Mouse (Mus musculus): ENCODE data around the gene Rnft1.
"Not testable (repeated sequence)": the region's sequence is repeated elsewhere in the genome, so short reads cannot be mapped to it uniquely, and the experiment has no call there.

The Rnft1 gene

DNA sequence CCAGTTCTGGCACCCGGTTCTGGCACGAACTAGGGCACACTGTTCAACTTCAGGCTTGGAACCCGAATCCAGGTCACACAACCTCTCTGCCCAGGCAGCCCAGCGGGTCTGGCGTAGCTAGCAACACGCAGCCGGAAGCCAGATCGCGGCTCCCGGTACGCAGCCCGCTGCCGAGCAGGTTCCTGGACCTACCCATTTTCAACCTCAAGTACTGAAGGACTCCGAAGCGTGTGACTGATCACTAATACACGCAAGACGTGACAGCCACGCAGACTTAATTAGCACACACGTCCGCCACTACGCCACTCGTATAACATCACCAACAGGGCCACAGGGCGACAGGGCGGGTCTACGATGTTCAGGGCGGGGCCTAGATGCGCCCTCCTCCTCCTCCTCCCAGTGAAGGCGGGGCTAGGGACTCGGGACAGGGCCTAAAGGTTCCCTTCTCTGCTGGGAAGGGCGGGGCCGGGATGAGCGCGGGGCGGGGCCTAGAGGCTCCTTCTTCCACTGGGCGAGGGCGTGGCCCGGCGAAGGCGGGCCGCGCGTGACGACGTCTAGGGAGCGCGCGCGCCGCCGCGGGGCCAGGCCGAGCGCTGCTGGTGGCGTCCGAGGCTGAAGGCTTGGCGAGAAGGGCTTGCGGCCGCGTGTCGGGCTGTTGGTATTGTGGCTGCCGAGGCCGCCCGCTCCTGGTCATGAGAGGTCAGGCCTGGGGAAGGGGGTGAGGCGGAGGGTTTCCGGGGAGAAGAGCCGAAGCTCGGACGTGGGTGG, at the start of gene Rnft1:
TSS of gene Rnft1 (plus strand) at position 557 of the 768 bp plus-strand sequence.
- in situ Hi-C loops (cut with MboI; ENCODE audit: low sequenced_read_pairs): no loop called here

DNA sequence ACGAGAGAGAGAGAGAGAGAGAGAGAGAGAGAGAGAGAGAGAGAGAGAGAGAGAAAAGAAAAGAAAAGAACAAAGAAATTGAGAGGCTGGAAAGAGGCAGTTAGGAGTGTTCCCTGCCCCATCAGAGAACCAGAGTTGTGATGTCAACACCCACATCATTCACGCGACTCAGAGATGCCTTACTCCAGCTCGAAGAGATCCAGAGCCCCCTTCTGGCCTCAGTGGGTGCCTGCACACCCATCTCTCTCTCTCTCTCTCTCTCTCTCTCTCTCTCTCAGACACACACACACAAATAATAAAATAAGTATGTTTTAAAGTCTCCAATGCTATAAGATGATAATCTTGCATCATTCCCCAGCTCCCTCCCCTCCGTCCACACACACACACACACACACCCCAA, 47.6 kb upstream of the Rnft1 start:
- in situ Hi-C loops (cut with MboI; ENCODE audit: low sequenced_read_pairs): no loop called here

DNA sequence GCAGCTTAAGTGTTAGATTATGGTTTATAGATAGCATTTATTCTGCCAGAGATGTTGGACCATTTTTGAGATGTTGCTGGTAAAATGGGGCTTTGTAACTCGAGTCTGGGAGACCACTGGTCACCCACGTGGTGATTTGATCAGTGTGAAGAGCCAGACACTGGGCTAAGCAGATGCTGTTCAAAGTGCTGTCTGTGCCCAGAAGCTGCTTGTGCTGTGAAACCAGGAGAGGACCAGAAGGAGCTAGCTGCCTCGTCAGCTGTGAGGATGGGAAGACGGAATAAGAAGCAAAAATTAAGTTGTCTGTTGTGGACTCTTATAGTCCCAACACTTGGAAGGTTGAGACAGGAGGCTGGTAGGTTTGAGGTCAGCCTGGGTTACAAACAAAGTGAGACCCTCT, 46.2 kb upstream of the Rnft1 start:
- in situ Hi-C loops (cut with MboI; ENCODE audit: low sequenced_read_pairs): no loop called here

DNA sequence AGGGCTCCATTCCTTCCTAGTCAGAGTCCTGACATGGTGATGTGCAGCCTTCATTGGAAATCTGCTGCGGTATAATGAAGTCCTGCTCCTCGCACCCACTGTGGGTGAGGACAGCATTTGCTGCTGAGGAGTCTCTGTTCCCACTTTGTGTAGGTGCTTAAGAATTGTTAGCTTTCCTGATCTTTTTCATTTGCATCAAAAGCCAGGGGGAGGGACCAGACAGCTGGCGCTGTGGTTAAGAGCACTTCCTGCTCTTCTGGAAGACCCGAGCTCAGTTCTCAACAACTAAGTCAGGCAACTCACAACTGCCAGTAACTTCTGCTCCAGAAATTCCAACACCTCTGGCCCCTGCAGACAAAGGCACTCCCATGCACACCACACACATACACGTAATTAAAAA, 43.7 kb upstream of the Rnft1 start:
- in situ Hi-C loops (cut with MboI; ENCODE audit: low sequenced_read_pairs): no loop called here

DNA sequence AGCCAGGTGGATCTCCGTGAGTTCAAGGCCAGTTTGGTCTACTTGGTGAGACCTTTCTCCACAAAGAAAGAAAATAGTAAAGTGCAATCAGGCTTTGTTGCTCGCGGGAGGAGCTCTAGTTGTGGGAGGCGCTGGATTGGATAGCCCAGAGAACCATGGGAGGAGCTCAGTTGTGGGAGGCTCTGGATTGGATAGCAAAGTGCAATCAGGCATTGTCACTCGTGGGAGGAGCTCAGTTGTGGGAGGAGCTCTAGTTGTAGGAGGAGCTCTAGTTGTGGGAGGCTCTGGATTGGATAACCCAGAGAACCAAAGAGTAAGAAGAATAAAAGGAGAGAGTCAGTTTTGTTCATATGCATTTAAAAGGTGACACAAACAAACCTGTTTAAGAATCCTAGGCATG, 30.5 kb upstream of the Rnft1 start:
- in situ Hi-C loops (cut with MboI; ENCODE audit: low sequenced_read_pairs): no loop called here

DNA sequence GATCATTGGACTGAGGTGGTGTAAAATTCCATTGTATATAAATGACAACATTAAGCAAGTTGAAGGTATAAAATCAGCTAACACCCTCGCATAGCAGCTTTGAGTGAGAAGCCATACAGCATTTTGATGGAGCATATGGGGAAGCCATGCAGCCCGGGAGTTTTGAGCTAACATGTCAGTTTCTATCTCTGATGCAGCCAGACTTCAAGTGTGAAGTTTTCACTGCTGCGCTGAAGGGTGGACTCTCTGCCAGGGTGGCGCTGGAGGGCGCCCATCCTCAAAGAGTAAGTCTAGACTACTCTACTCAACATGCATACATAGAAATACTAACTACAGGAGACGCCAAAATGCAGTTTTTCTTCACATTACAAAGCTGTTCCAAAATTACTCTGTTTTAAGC, 26.9 kb upstream of the Rnft1 start:
- in situ Hi-C loops (cut with MboI; ENCODE audit: low sequenced_read_pairs): no loop called here

DNA sequence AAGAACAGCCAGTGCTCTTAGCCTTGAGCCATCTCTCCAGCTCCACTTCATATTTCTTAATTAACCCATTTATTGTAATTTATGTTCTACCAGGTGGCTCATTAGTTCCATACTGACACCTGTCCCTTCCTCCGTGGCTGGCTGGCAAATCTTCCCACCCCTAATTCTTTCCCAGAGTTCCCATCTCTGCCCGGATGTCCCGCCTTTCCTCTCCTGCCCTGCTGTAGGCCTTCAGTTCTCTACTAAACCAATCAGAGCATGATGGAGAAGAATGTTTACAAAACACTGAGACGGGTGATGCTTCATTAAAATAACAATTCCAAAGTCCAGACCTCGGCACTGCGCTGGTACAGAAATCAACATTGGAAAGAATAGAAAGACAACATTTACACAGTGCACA, 25.6 kb upstream of the Rnft1 start:
- in situ Hi-C loops (cut with MboI; ENCODE audit: low sequenced_read_pairs): no loop called here

DNA sequence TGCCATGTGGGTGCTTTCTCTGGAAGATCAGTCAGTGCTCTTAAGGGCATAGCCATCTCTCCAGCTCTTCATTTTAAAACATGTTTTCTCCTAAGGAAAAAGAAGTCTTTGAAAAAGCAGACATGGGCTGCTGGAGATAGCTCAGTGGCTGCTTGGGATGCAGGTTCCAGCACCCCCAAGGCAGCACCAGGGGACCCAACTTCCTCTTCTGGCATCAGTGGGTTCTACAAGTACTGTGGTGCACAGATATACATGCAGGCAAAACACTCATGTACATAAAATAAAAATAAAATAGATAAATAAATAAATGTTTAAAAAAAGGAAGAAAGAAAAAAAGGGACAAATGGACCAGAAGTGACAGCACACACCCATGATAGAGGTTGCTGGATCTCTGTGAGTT, 21.9 kb upstream of the Rnft1 start:
- in situ Hi-C loops (cut with MboI; ENCODE audit: low sequenced_read_pairs): no loop called here

DNA sequence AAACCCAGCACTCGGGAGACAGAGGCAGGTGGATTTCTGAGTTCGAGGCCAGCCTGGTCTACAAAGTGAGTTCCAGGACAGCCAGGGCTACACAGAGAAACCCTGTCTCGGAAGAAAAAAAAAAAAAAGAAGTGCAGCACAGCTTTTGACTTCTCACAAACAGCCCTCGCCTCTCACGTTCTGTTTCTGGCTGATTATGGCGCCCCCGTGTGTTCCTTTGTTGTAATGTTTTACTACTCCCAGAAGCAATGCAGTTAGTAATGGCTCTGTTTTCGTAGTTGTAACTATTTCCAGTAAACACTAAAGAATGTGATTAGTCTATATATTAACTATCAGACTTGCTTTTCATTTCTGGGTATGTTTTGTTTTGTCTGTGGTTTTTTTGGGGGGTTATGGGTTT, 20.2 kb upstream of the Rnft1 start:
- in situ Hi-C loops (cut with MboI; ENCODE audit: low sequenced_read_pairs): not testable (repeated sequence)

DNA sequence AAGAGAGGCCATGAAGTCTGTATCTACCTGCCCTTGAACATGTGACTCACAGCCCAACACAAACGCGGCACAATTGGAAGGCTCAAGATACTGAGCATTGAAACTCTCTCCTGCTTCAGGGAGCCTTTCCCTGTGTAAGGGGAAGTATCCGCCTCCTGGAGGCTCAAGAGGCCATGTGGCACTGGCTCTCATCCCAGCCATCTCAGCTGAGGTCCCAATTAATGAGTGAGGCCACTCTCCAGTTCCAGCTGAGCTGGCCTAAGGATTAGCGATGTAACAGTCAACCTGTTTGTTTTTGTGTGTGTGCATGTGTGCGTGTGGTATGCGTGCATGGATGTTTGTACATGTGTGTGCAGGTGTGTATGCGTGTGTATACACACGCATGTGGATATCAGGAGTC, 16.1 kb upstream of the Rnft1 start:
- in situ Hi-C loops (cut with MboI; ENCODE audit: low sequenced_read_pairs): no loop called here

DNA sequence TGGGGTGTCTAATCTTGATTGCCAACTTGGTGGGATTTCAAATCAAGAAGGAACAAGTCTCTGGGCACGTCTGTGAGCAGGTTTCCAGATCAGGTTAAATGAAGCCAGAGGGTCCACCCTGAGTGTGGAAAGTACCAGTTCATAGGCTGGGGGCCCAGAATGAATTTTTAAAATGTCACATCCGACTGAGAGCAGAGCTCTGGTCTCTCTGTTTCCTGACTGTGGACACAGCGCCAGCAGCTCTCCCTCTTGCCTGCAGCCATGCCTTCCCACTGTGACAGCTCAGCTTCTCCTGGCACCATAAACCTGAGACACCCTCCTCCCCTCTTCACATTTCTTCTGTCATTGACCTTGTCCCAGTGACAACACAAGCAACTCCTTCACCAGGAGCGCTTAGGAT, 15.5 kb upstream of the Rnft1 start:
- in situ Hi-C loops (cut with MboI; ENCODE audit: low sequenced_read_pairs): no loop called here

DNA sequence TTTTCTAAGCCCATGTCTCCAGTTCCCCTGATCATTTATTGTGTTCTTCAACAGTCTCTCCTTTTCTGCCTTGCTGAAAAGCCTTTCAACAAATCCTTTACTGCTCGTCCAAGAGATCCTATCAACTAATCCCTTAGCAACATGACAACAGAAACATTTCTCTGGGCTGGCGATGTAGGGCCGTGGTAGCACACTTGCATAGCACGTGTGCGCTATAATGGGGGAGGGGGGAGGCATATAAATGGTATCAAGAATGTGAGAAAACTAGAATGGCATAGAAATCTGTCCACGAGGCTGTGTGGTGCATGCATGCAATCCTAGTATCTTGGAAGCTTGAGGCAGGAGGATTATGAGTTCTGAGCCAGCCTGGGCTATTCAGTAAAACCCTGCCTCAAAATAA, 12.7 kb upstream of the Rnft1 start:
- in situ Hi-C loops (cut with MboI; ENCODE audit: low sequenced_read_pairs): no loop called here

DNA sequence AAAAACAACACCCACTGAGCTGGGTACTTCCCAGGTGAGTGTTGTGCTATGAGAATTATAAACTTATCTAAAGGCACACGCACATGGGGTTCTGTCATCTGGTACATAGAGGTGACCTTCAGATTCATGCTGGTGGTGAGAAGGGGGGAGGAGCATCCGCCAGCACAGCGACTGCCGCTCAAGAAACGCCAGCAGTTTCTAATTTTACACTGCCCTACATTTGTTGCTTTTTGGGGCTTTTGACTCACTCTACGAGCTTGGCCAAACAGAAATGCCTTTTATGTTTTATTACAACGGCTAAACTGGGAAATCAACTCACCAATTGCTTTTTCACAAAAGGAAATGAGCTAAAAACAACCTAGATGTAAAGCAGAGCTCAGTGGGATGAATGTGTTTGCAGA, 11.7 kb upstream of the Rnft1 start:
- in situ Hi-C loops (cut with MboI; ENCODE audit: low sequenced_read_pairs): no loop called here

DNA sequence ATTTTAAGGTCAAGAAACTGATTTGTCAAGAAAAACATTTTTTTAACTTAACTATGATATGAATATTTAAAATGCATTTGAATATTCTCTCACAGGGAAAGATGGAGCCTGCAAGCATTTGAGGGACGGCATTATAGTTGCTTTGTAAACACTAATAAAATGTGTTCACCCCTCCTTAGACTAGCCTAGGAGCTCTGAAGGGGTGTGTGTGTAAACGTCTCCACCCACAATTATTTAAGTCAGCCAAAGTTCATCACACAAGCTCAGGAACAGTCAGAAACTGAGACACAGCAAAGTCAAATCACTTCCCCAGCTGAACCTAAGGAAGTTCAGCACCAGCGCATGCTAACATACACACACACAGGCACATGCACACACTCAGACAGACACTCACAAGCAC, 10.9 kb upstream of the Rnft1 start:
- in situ Hi-C loops (cut with MboI; ENCODE audit: low sequenced_read_pairs): no loop called here

DNA sequence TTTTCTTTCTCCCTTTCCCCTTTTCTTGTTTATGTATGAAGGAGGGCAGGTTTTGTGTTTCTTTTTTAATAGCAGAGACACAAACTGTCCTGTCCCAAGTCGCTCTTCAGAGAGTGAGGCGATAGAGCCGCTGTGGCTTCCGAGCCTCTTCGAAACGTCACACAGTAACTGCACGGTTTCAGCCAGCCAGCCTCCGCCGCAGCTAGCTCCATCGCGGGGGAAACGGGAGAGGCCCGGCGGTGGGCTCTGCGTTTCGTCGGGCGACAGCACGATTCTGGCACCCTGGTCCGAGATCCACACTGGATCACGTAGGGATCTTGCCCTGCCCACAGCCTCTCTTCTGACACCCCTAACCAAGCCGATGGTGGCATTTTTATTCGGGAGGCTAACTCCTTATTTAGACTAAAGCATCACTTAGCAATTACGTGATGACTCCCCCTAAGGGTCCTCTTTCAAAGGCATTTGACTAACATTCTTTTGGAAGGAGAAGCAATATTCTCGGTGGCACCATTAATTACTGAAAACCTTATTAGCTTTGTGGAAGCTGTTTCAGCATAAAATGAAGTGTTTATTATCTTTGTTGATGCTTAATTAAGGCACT, 553 bp downstream of the Rnft1 start:
- in situ Hi-C loops (cut with MboI; ENCODE audit: low sequenced_read_pairs): no loop called here

DNA sequence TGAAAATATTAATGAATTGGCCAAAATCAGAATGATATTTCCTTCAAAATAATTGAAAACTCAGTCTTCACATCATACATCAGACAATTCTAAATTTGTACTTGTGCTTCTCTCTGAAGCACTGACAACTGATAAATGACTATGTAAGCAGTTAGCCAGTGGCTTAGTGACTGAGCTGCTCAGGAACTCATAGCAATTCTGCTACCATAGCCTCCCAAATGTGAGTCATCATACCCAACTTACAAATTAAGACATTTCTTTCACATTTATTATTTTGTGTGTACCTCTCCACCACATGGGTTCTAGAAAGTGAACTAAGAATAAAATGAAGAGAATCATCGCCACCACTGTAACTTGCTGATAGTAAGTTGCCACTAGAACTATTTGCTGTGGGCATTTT, 6.3 kb downstream of the Rnft1 start:
- in situ Hi-C loops (cut with MboI; ENCODE audit: low sequenced_read_pairs): no loop called here

DNA sequence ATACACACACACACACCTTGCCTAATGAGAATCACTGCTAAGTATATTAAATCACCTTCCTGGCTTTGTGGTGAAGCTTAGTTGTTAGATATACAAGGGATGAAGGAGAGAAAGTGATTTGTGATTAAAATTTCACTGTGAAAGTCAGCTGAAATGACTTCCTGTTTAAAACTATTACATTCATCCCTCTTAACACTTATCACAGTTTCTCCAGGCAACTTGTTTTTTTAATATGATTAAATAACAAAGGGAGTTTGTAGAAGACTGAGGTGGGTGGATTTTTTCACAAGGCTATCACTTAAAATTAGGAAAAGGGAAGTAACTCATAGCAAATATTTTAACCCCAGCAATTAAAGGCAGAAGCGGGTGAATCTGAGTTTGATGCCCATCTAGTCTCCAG, 12.9 kb downstream of the Rnft1 start:
- in situ Hi-C loops (cut with MboI; ENCODE audit: low sequenced_read_pairs): no loop called here

DNA sequence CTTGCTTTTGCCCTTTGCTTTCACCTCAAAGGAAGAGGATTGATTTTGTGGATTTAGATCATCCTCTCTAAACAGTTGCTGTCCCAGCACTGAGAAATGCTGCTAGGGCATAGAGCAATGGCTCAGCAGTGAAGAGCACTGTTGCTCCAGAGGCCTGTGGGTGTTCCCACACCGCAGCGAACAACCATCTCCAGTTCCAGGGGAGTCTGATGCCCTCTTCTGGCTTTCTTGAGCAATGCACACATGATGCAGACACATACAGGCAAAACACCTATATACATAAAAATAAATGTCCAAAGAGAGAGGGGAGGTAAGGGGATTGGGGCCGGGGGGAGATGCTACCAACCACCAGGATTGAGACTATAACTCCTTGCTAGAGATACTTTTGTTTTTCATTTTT, 13.5 kb downstream of the Rnft1 start:
- in situ Hi-C loops (cut with MboI; ENCODE audit: low sequenced_read_pairs): no loop called here

DNA sequence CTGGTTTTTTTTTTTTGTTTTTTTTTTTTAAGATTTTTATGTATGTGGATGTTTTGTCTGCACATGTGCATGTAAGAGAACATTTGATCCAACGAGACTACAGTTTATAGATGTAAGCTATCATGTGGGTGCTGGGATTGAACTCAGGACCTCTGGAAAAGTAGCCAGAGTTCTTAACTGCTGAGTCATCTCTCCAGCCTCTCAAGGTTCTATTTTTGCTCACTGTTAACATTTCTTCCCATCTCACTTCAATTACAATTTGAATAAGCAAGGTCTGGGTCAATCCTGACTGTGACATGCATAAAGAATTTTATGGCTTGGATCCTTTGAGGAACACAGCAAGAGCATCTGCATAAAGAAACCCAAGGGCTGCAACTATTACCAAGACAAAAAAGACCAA, 16.3 kb downstream of the Rnft1 start:
- in situ Hi-C loops (cut with MboI; ENCODE audit: low sequenced_read_pairs): no loop called here

DNA sequence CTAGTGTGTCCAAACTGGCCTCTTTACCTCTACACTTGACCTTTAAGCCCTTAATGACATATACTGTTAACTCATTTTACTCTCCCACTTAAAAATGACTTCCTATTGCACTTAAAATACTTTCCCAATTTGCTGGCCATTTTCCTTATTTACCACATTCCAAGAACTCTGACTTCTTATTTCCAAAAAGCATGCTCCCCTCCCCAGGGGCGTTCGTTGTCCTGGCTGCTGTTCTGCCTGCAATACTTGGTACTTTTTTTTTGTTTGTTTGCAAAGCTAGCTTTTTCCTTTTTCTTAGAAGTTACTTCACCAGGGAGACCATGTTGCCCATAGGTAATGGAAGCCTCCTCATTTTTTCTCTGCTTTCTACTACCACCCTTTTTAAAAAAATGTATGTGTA, 18.7 kb downstream of the Rnft1 start:
- in situ Hi-C loops (cut with MboI; ENCODE audit: low sequenced_read_pairs): no loop called here

DNA sequence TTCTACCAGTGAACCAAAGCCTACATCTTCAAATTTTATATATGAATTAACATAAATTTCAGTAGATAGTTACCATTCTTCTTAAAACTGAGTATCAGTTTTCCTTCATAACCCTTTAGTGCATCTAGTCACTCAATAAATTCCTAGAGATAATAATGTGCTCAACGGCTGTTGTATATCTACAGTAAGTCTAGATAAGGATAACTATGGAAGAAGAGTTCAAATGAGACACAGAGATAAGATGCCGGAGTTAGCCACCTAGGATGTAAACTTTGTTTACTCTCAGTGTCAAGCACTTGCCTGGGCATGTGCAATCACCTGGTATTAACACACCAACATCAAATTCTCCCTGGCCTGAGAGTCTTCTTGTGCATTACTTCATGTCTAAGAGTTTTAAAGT, 22.9 kb downstream of the Rnft1 start:
- in situ Hi-C loops (cut with MboI; ENCODE audit: low sequenced_read_pairs): no loop called here

DNA sequence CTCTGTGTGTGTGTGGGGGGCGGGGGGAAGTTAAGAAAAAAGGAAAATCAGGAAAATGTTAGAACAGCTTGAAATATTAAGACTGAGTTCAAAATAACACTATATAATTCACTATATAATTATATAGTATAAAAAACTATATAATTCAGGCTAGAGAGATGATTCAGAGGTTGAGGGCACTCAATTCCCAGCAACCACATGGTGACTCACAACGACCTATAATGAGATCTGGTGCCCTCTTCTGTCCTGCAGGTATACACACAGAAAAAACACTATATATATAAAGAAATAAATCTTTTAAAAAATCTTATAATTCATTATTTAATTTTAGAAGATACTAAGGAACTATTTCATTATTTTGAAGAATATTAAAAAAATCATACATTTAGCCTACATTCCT, 23.5 kb downstream of the Rnft1 start:
- in situ Hi-C loops (cut with MboI; ENCODE audit: low sequenced_read_pairs): no loop called here

DNA sequence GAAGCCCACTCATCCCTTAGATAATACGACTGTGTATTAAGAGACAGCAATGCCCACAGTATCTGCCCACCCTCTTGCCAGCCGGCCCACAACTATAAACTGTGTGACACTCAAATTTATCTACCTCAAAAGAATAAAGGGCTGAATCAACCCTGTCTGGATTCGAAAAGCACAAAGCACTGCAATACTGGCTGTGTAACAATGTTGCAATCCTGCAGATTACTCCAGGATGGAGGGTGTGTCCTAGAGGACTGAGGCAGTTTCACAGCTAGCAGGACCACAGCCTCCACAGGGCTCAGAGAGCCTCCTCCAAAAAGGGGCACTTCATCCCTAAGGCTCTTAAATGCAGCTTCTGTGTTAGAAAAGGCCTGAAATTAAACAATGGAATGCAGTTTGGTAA, 32.2 kb downstream of the Rnft1 start:
- in situ Hi-C loops (cut with MboI; ENCODE audit: low sequenced_read_pairs): no loop called here
